Mouse (Mus musculus): ENCODE data around the gene Trmt44. TPM values are rescaled to one million over a fixed set of nuclear protein-coding genes. Genes with fewer than 3 reads are reported as not detected.
"Not testable (repeated sequence)": the region's sequence is repeated elsewhere in the genome, so short reads cannot be mapped to it uniquely, and the experiment has no call there.

The Trmt44 gene
- total RNA-seq, 2 experiments from 2014 or later = 8.4 to 8.5 TPM

DNA sequence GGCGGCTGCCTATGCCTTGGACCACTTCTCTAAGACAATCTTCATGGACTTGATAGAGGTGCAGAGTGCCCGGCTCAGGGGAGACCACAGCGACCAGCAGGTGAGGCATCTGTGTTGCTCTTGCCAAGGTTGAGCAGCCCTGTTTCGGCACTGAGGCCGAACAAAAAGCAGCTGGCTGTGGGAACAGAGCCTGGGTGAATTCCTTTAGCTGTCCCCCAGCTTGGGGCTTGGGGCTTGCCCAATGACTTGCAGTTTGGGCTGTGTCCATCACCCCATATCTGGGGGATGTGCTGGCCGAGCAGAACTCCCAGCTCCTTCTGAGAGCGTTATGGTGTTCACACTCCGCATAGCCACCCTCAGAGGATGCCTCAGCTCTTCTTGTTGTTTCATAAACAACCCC, 26.7 kb upstream of the Trmt44 start:
- no peak for TF ChIP-seq CTCF (conservative IDR thresholded peaks at IDR 0.05)
- no peak for DNase-seq (ENCODE audit: low spot score in 2 of 2)
- no peak overlapping the region for H3K27ac ChIP-seq
- no peak overlapping the region for H3K4me3 ChIP-seq

DNA sequence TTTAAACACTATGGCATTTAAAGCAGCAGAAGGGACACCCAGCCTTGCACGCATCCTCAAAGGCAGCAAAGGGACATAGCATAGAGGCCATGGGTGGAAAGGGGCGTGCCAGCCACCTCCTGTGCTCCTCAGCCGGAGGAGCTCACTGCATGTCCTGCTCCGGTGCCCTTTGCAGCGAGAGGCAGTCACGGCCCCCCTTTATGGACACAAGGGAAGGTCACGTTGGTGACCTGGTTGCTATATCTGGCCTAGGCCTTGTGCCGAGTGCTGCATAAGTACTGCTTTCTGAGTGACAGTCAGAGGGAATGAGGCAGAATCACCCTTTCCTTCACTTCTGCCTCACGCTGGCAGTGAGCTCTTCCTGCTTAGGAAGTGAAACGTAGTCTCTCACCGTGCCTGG, 25.4 kb upstream of the Trmt44 start:
- DNase-seq (ENCODE audit: low spot score in 2 of 2) = no peak
- TF ChIP-seq CTCF (conservative IDR thresholded peaks at IDR 0.05) = no peak
- H3K27ac ChIP-seq = no peak overlapping the region
- no peak overlapping the region for H3K4me3 ChIP-seq

DNA sequence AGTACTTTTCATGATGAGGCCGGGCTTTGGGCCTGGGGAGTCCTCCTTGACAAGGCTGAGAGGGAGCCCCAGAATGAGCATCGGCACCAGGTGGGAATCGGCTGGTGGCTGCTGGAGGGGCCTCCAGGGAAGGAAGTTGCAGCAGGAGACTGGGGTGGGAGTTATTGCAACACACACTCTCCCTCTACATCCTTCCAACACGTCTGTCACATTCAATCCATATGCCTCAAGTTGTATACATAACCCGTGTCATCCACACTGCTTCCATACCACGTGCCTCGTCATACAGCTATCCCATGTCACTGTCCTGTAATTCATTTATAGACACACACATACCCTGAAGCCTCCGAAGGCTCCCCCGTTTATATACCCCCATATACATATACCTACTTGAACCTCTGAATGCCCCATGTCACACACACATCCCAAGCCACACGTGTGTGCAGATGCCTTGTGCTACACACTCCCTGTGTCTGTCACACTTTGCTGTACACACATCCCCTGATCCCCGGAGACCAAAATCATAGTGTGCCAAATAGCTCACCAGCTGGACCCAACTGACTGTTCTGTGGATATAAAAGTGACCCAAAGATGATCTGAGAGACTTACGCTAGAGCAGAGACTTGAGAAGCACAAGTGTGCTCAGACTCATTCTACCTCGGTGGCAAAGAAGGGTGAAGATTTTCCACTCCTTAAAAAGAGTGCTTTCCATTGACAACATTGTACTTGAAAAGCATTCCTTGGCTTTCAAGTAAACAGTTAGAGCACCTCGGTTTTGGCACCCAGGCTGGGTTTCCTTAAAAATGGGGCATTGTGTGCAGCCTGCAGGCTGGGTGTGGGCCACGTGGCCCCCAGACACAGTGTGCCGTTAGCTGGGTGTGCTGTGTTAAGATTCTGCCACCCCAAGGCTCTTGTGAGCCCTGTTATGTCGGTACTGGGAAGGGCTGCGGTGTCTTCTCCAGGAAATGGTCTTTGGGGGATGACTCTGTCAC, 21.6 kb upstream of the Trmt44 start:
- Histone ChIP-seq H3K4me3 (no peak overlapping the region), H3K27ac (no peak overlapping the region)
- no peak for DNase-seq (ENCODE audit: low spot score in 2 of 2)
- no peak for TF ChIP-seq CTCF (conservative IDR thresholded peaks at IDR 0.05)

DNA sequence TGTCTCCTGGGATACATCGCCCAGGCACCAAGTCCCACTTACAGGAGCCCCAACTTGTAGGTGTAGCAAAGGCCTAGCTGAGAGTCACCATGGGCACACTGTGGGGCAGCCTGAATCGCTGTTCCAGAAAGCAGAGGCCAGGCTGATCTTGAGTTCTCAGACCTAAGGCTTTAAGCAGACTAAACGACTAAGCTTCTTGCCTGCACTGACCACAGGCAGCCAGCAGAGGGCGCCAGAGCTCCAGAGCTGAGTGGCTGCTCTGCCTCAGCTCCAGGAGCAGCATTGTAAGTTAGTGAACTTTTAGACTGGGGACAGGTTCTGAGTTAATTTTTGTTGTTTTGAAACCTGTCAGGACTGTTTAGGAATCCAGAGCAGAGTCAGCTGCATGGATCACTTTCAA, 20.8 kb upstream of the Trmt44 start:
- DNase-seq (ENCODE audit: low spot score in 2 of 2) = peak; percentile 46 to 79
- peak; percentile 100; the same call in 1 of the 2 replicates for TF ChIP-seq CTCF (conservative IDR thresholded peaks at IDR 0.05)
- Histone ChIP-seq H3K27ac (no peak overlapping the region), H3K4me3 (no peak overlapping the region)

DNA sequence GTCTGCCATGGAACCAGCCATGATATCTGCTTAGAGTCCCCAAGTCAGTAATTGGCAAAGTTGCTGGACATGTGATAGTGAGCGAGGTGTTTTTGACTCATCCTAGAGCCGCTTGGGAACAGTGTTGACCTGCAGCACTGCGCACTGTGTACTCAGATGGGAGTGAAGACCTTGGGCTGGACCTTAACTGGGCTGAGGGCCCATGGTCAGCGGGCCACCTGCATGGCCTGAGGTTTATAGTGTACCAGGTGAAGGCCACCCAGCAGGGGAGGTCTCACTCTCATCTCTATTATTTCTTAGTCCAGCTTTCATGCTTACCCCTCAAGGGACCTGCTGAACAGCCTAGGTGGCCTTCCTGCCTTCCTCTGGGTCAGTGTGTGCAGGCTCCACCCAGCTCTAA, 19.9 kb upstream of the Trmt44 start:
- TF ChIP-seq CTCF (conservative IDR thresholded peaks at IDR 0.05) = no peak
- Histone ChIP-seq H3K27ac (no peak overlapping the region), H3K4me3 (no peak overlapping the region)
- no peak for DNase-seq (ENCODE audit: low spot score in 2 of 2)

DNA sequence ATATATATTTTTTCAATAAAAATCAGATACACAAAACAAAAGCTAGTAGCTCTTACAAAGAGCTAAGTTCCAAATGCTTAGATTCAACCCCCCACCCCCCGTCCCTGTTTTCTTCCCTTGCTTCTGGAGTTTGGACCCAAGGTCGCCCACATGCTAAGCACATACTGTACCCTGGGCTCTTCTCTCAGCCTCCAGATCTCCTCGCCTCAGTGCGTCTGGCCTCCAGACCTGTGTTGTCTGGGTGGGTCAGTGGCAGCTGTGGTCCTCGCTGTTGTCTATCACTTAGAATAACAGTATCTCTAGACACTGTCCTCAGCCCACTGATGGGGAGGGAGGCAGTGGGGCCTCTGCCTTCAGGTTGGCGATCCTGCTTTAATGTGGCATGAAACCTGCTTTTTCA, 18.4 kb upstream of the Trmt44 start:
- H3K27ac ChIP-seq = no peak overlapping the region
- TF ChIP-seq CTCF (conservative IDR thresholded peaks at IDR 0.05) = no peak
- no peak for DNase-seq (ENCODE audit: low spot score in 2 of 2)
- no peak overlapping the region for H3K4me3 ChIP-seq

DNA sequence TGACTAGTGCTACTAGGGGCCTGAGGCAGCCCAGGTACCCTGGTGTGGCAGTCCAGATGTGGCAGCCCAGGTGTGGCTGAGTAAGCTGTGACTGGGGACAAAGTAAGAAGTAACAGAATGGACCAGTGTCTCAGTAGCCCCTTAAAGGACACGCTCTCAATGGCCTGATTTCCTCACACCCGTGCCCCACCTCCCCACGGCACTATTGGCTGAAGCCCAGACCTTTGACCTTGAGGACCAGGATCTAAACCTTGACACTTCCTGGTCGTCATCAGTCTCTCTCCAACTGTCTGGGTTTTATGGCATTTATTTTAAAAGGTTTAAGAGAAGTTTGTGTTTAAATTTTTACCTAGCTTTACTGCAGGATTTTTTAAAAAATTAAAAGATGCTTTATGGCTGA, 18.0 kb upstream of the Trmt44 start:
- no peak overlapping the region for H3K27ac ChIP-seq
- no peak for DNase-seq (ENCODE audit: low spot score in 2 of 2)
- no peak for TF ChIP-seq CTCF (conservative IDR thresholded peaks at IDR 0.05)

DNA sequence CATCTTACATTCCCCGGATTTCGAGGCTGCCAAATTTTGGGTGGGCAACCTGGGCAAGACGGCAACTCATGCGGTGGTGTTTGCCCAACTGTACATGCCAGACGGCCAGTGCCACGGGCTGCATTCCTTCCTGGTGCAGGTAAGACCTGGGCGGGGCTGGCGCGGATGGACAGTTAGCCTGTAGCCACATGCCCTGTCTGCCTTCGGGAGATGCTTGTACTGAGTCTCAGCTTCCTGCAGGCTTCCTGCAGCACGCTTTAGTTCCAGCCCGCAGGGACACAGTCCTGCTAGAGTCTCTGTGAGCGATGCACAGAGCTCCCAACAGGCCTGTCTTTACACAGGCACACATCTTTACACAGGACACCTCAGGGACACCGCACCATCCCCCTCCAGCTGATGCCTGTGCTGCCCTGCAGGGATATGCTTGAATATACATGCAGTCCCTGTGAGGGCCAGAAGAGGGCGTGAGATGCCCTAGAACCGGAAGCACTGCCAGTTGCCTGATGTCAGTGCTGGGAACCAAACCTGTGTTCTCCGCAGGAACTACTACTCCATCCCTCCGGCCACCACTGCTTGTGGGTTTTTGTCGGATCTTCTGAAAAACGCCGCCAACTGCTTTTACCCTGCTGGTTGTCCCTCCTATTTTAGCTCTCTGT, 17.3 kb upstream of the Trmt44 start:
- Histone ChIP-seq H3K27ac (no peak overlapping the region), H3K4me3 (no peak overlapping the region)
- no peak for DNase-seq (ENCODE audit: low spot score in 2 of 2)
- peak; percentile 54 for TF ChIP-seq CTCF (conservative IDR thresholded peaks at IDR 0.05)

More for the DNA sequence above, 18.0 kb upstream of the Trmt44 start:
- H3K4me3 ChIP-seq = no peak overlapping the region

DNA sequence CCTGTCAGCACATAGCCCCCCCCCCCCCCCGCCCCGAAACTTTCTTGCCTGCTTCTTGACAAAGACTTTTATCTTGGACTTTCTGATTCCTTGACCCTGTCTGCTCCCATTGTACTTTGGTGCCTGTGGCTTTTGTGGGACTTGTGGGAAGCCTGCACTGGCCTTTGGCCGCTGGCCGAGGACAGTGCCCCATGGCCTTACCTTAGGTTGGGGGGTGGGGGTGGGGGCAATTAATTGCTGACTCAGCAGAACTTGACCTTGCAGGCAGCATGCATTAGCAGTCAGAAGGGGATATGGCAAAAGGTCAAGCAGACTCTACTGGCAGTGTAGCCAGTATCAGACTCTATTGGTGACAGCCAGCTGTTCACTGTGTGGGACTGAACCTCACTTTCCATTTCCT, 16.6 kb upstream of the Trmt44 start:
- no peak for TF ChIP-seq CTCF (conservative IDR thresholded peaks at IDR 0.05)

DNA sequence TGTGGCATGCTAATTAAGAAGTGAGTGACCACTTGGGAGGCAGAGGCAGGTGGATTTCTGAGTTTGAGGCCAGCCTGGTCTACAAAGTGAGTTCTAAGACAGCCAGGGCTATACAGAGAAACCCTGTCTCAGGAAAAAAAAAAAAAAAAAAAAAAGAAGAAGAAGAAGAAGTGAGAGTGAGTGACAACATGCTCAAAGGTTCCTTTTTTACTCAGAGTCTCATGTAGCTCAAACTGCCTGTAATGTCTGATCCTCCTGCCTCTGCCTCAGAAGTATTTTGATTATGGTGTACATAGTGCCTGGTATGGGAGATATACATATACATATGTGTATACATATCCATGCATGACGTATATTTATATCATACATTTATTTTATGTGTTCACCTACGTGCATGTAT, 9.4 kb upstream of the Trmt44 start:
- not testable (repeated sequence) for H3K27ac ChIP-seq; H3K4me3 ChIP-seq; DNase-seq (ENCODE audit: low spot score in 2 of 2)

More for the DNA sequence above, 16.6 kb upstream of the Trmt44 start:
- DNase-seq (ENCODE audit: low spot score in 2 of 2) = no peak
- H3K4me3 ChIP-seq = no peak overlapping the region
- H3K27ac ChIP-seq = no peak overlapping the region

DNA sequence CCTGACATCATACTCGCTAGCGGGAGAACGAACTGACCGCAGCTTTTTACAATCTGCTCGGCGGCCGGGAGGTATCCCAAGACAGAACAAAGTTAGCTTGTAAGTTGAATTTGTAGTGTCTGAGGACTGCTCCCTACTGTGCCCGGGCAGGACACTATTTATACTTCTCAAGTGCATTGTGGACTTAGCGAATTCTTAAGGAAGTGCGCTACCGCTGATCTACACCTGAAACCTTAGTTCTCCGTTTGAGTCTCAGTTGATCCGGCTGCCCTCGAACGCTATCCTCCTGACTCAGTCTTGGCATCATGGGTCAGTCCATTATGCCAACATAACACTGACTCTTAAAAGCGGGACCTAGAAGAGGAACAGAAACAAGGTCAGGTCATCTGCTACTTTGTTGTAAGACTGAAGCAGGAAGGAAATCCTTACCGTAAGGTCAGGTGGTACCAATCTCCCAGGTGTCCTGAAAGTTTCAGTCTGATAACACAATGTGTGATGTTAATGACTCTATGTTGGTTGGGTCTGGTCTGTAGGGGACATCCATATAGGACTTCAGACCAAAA, 8.4 kb upstream of the Trmt44 start:
- H3K4me3 ChIP-seq = peak overlapping the region; percentile 95
- TF ChIP-seq CTCF (conservative IDR thresholded peaks at IDR 0.05) = no peak
- peak overlapping the region; percentile 90 for H3K27ac ChIP-seq
- no peak for DNase-seq (ENCODE audit: low spot score in 2 of 2)

DNA sequence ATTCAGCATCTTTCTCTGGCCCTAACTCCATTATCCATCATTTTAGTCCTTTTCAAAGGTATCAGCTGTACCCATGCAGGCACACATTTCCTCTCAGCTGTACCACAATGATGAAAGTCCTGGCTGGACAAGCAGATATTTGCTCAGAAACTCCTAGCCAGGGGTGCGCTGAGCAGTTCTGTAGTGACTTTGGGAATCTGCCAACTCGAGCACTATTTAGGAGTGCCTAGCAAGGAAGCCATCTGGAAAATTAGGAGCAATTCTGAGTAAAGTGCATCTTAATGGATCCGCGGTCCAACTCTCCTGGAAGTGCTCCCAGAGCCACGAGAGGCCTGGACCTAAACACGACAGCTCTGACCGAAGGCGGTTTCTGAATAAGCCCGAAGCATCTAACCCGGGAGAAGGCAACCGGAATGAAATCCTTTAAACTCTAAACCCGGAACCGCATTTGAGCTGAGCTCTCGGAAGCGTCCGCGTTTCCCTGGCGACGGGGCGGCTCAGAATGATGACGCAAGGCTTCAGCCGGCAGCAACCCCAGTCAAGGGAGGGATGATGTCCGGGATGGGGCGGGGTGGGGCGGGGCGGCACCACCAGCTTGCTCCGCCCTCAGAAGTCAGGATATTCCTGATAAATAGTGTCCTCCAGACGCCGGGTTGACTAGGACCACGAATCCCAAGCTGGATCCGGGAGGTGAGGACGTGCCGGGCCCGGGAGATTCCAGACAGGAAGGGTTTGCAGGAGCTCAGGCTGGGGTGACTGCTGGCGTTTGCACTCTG, 7.8 kb upstream of the Trmt44 start, which contains the start of gene Acox3:
Gene Acox3, plus strand, starts transcription at position 596 of the 776 bp plus-strand sequence.
- TF ChIP-seq CTCF (conservative IDR thresholded peaks at IDR 0.05) = no peak
- peak within 1 kb of the TSS; percentile 90 for H3K27ac ChIP-seq
- peak; percentile 98 for DNase-seq (ENCODE audit: low spot score in 2 of 2)
- H3K4me3 ChIP-seq = peak within 1 kb of the TSS; percentile 95

Measured in layer of hippocampus, adult 2 months (tissue).